In genomic region chr10:75860746-75861145, GRCm38 (mm10) we compare ENCODE assay signal across 9 mouse cellular contexts. TPM values are rescaled to one million over a fixed set of nuclear protein-coding genes. Genes with fewer than 3 reads are reported as not detected.
A peak's percentile ranks its signal among the peaks of the same experiment; 100 is the strongest.
DNase-seq lines count a peak whose midpoint lies in the region; ATAC-seq and TF ChIP-seq lines count a peak whose summit lies in the region.
"Had no signal": no experiment of that assay in that cellular context is flagged by ENCODE, and none has a peak within 500 bp of the region (broad histone marks: within the 10 kb centered on the region; RNA-seq: fewer than 3 reads in every experiment).

No protein-coding gene starts in this region.

- H3K27me3 ChIP-seq in intestine, embryonic 14.5 days (replicated peaks; ENCODE audit: control insufficient read depth, insufficient read depth, low read length): no peaks in the 10 kb centered on the region
- H3K27me3 ChIP-seq in intestine, postnatal 0 days (replicated peaks; ENCODE audit: control insufficient read depth, insufficient read depth, low read length): no peaks in the 10 kb centered on the region
- no peaks in the 10 kb centered on the region for H3K27me3 ChIP-seq in forebrain, embryonic 16.5 days (replicated peaks; ENCODE audit: control insufficient read depth, insufficient read depth, low read length)
- no peaks in the 10 kb centered on the region for H3K27me3 ChIP-seq in limb, embryonic 10.5 days (ENCODE audit: low read depth, poor library complexity, severe bottlenecking)
- no peaks in the 10 kb centered on the region for H3K27me3 ChIP-seq in stomach, embryonic 14.5 days (ENCODE audit: control insufficient read depth, insufficient read depth, low read length)

- no peaks in the 10 kb centered on the region for H3K9me3 ChIP-seq in intestine, embryonic 14.5 days (ENCODE audit: control insufficient read depth, low read length)
- no peaks in the 10 kb centered on the region for H3K9me3 ChIP-seq in intestine, postnatal 0 days (ENCODE audit: control insufficient read depth)
- no peaks in the 10 kb centered on the region for H3K9me3 ChIP-seq in forebrain, embryonic 16.5 days (ENCODE audit: control insufficient read depth, low read length)
- H3K9me3 ChIP-seq in limb, embryonic 10.5 days (replicated peaks): no peaks in the 10 kb centered on the region
- no peaks in the 10 kb centered on the region for H3K9me3 ChIP-seq in stomach, embryonic 14.5 days (ENCODE audit: control insufficient read depth, low read depth, low read length)

- H3K4me3 ChIP-seq in intestine, embryonic 14.5 days (ENCODE audit: low read depth, low read length): peak overlapping the region; percentile 65; the same call in 1 of the 2 replicates
- no peak overlapping the region for H3K4me3 ChIP-seq in intestine, postnatal 0 days (ENCODE audit: low read depth, low read length)
- H3K4me3 ChIP-seq in forebrain, embryonic 16.5 days (replicated peaks; ENCODE audit: low read length): peak overlapping the region; percentile 85; the same call in 1 of the 2 replicates
- peak overlapping the region; percentile 87 for H3K4me3 ChIP-seq in limb, embryonic 10.5 days
- 0 out of 2 replicates have a peak overlapping the region, but pooled peaks have one; percentile 63 for H3K4me3 ChIP-seq in stomach, embryonic 14.5 days (ENCODE audit: low read depth, low read length)

- peak overlapping the region; percentile 96 for H3K27ac ChIP-seq in intestine, embryonic 14.5 days (ENCODE audit: low read depth)
- no peak overlapping the region for H3K27ac ChIP-seq in intestine, postnatal 0 days (ENCODE audit: low read depth, low read length)
- peak overlapping the region; percentile 90 for H3K27ac ChIP-seq in forebrain, embryonic 16.5 days (ENCODE audit: low read length)
- H3K27ac ChIP-seq in limb, embryonic 10.5 days: peak overlapping the region; percentile 99
- peak overlapping the region; percentile 95 for H3K27ac ChIP-seq in stomach, embryonic 14.5 days (ENCODE audit: low read length)

- H3K4me2 ChIP-seq in intestine, embryonic 14.5 days (ENCODE audit: low read length): peak overlapping the region; percentile 88; the same call in 1 of the 2 replicates
- no peak overlapping the region for H3K4me2 ChIP-seq in intestine, postnatal 0 days (replicated peaks; ENCODE audit: low read depth)
- H3K4me2 ChIP-seq in forebrain, embryonic 16.5 days (ENCODE audit: low read length): peak overlapping the region; percentile 81
- peak overlapping the region; percentile 71 for H3K4me2 ChIP-seq in stomach, embryonic 14.5 days (replicated peaks; ENCODE audit: low read depth, low read length)

- WGBS in intestine, embryonic 14.5 days: 45% methylated on average over 7 of the region's 7 CpGs
- WGBS in intestine, postnatal 0 days: 46% methylated on average over 7 of the region's 7 CpGs
- 20% methylated on average over 7 of the region's 7 CpGs for WGBS in forebrain, embryonic 16.5 days
- WGBS in limb, embryonic 10.5 days: 37% methylated on average over 7 of the region's 7 CpGs
- WGBS in stomach, embryonic 14.5 days: 43% methylated on average over 7 of the region's 7 CpGs

- H3K36me3 ChIP-seq in intestine, embryonic 14.5 days (ENCODE audit: control insufficient read depth, insufficient read depth, low read length): peaks cover 20% of the 10 kb centered on the region
- H3K36me3 ChIP-seq in intestine, postnatal 0 days (ENCODE audit: control insufficient read depth, insufficient read depth): peaks cover 7% of the 10 kb centered on the region; the same call in 1 of the 2 replicates
- 0 out of 2 replicates have a peak, but pooled peaks cover 2% of the 10 kb centered on the region for H3K36me3 ChIP-seq in forebrain, embryonic 16.5 days (ENCODE audit: control insufficient read depth, insufficient read depth)
- peaks cover 32% of the 10 kb centered on the region for H3K36me3 ChIP-seq in limb, embryonic 10.5 days
- H3K36me3 ChIP-seq in stomach, embryonic 14.5 days (ENCODE audit: control insufficient read depth, insufficient read depth, low read length): peaks cover 17% of the 10 kb centered on the region; the same call in 1 of the 2 replicates

- H3K9ac ChIP-seq in intestine, embryonic 14.5 days (ENCODE audit: low read length): no peak overlapping the region
- no peak overlapping the region for H3K9ac ChIP-seq in intestine, postnatal 0 days (ENCODE audit: low read depth, low read length)
- H3K9ac ChIP-seq in forebrain, embryonic 16.5 days (replicated peaks; ENCODE audit: low read depth, low read length): peak overlapping the region; percentile 92; the same call in 1 of the 2 replicates
- H3K9ac ChIP-seq in stomach, embryonic 14.5 days (replicated peaks; ENCODE audit: low read depth, low read length): no peak overlapping the region

- peaks cover 17% of the 10 kb centered on the region for H3K4me1 ChIP-seq in intestine, embryonic 14.5 days (replicated peaks; ENCODE audit: control insufficient read depth, insufficient read depth, low read length)
- H3K4me1 ChIP-seq in intestine, postnatal 0 days (replicated peaks; ENCODE audit: control insufficient read depth, insufficient read depth, low read length): peaks cover 2% of the 10 kb centered on the region; the same call in 1 of the 2 replicates
- H3K4me1 ChIP-seq in forebrain, embryonic 16.5 days (replicated peaks; ENCODE audit: control insufficient read depth, insufficient read depth, low read length): peaks cover 23% of the 10 kb centered on the region
- peaks cover 25% of the 10 kb centered on the region for H3K4me1 ChIP-seq in limb, embryonic 10.5 days
- peaks cover 10% of the 10 kb centered on the region; the same call in 1 of the 2 replicates for H3K4me1 ChIP-seq in stomach, embryonic 14.5 days (ENCODE audit: control insufficient read depth, insufficient read depth, low read length)

- TF ChIP-seq CTCF in intestine, postnatal 0 days (IDR thresholded peaks at IDR 0.05; ENCODE audit: low read depth): no peak

- no peak for DNase-seq in intestine, embryonic 14.5 days (ENCODE audit: low spot score)
- peak; percentile 65 for DNase-seq in MN1 (ENCODE audit: low spot score)
- DNase-seq in limb, embryonic 10.5 days (ENCODE audit: low spot score): no peak
- no peak for DNase-seq in adrenal gland, postnatal 4 days (ENCODE audit: low spot score in 2 of 2)

- no peak for ATAC-seq in intestine, embryonic 14.5 days (replicated peaks; ENCODE audit: low FRiP score, low TSS enrichment, low read depth)
- no peak for ATAC-seq in intestine, postnatal 0 days
- ATAC-seq in forebrain, embryonic 16.5 days: no peak
- no peak for ATAC-seq in stomach, embryonic 14.5 days (ENCODE audit: insufficient number of reproducible peaks, insufficient read depth, low FRiP score, low read depth)
- ATAC-seq in CD4-positive, CD25-positive, alpha-beta regulatory T cell, adult 4 months: no peak

RNA-seq across cellular contexts. Expression of gene Mif, which starts 0.7 kb away (rescaled TPM):
- 3,019 and 3,193 TPM in 2 replicates for polyA plus RNA-seq in intestine, embryonic 14.5 days (2014; fragmentation: Nextera tagmentation; extraction: Ambion mirVana)
- polyA plus RNA-seq in intestine, postnatal 0 days (2015; fragmentation: Nextera tagmentation; extraction: Ambion mirVana): 489 and 529 TPM in 2 replicates
- 1,679 and 1,753 TPM in 2 replicates for polyA plus RNA-seq in forebrain, embryonic 16.5 days (2015; fragmentation: Nextera tagmentation; extraction: Ambion mirVana)
- polyA plus RNA-seq in limb, embryonic 10.5 days (2016; fragmentation: Nextera tagmentation; extraction: Ambion mirVana): 3,225 and 4,131 TPM in 2 replicates
- polyA plus RNA-seq in stomach, embryonic 14.5 days (2014; fragmentation: Nextera tagmentation; extraction: Ambion mirVana): 1,950 and 2,198 TPM in 2 replicates
- 100 to 1,000 TPM; 486 to 555 TPM for polyA plus RNA-seq in CD4-positive, CD25-positive, alpha-beta regulatory T cell, adult 4 months (2017; shearing (Covaris generic))
- total RNA-seq in adrenal gland, postnatal 4 days (2021): 100 to 1,000 TPM; 294 to 301 TPM

RNA-seq across cellular contexts. Expression of gene Gstt2, which starts 23.5 kb away (rescaled TPM):
- polyA plus RNA-seq in intestine, embryonic 14.5 days (2014; fragmentation: Nextera tagmentation; extraction: Ambion mirVana): 39.6 and 41.3 TPM in 2 replicates
- 74.4 and 81.5 TPM in 2 replicates for polyA plus RNA-seq in intestine, postnatal 0 days (2015; fragmentation: Nextera tagmentation; extraction: Ambion mirVana)
- polyA plus RNA-seq in forebrain, embryonic 16.5 days (2015; fragmentation: Nextera tagmentation; extraction: Ambion mirVana): 4.0 and 4.2 TPM in 2 replicates
- 4.9 and 6.5 TPM in 2 replicates for polyA plus RNA-seq in limb, embryonic 10.5 days (2016; fragmentation: Nextera tagmentation; extraction: Ambion mirVana)
- 43.5 and 47.4 TPM in 2 replicates for polyA plus RNA-seq in stomach, embryonic 14.5 days (2014; fragmentation: Nextera tagmentation; extraction: Ambion mirVana)
- 10 to 100 TPM; 47.5 to 54.8 TPM for polyA plus RNA-seq in CD4-positive, CD25-positive, alpha-beta regulatory T cell, adult 4 months (2017; shearing (Covaris generic))
- 10 to 100 TPM; 33.0 to 41.5 TPM for total RNA-seq in adrenal gland, postnatal 4 days (2021)

RNA-seq across cellular contexts. Expression of gene Derl3, which starts 32.5 kb away (rescaled TPM):
- polyA plus RNA-seq in intestine, embryonic 14.5 days (2014; fragmentation: Nextera tagmentation; extraction: Ambion mirVana): 2.2 and 2.6 TPM in 2 replicates
- polyA plus RNA-seq in intestine, postnatal 0 days (2015; fragmentation: Nextera tagmentation; extraction: Ambion mirVana): 2.8 and 3.7 TPM in 2 replicates
- 2.0 and 3.3 TPM in 2 replicates for polyA plus RNA-seq in forebrain, embryonic 16.5 days (2015; fragmentation: Nextera tagmentation; extraction: Ambion mirVana)
- 3.1 and 3.8 TPM in 2 replicates for polyA plus RNA-seq in limb, embryonic 10.5 days (2016; fragmentation: Nextera tagmentation; extraction: Ambion mirVana)
- polyA plus RNA-seq in stomach, embryonic 14.5 days (2014; fragmentation: Nextera tagmentation; extraction: Ambion mirVana): 2.3 and 3.3 TPM in 2 replicates
- polyA plus RNA-seq in CD4-positive, CD25-positive, alpha-beta regulatory T cell, adult 4 months (2017; shearing (Covaris generic)): 1 to 10 TPM; 1.0 to 2.8 TPM
- 1 to 10 TPM; 3.0 to 6.0 TPM for total RNA-seq in adrenal gland, postnatal 4 days (2021)

RNA-seq across cellular contexts. Expression of gene Gstt4, which starts 38.4 kb away (rescaled TPM):
- not detected in 2 replicates for polyA plus RNA-seq in intestine, embryonic 14.5 days (2014; fragmentation: Nextera tagmentation; extraction: Ambion mirVana)
- not detected in 2 replicates for polyA plus RNA-seq in intestine, postnatal 0 days (2015; fragmentation: Nextera tagmentation; extraction: Ambion mirVana)
- polyA plus RNA-seq in forebrain, embryonic 16.5 days (2015; fragmentation: Nextera tagmentation; extraction: Ambion mirVana): not detected in 2 replicates
- polyA plus RNA-seq in limb, embryonic 10.5 days (2016; fragmentation: Nextera tagmentation; extraction: Ambion mirVana): not detected in 2 replicates
- not detected in 2 replicates for polyA plus RNA-seq in stomach, embryonic 14.5 days (2014; fragmentation: Nextera tagmentation; extraction: Ambion mirVana)
- polyA plus RNA-seq in CD4-positive, CD25-positive, alpha-beta regulatory T cell, adult 4 months (2017; shearing (Covaris generic)): not detected
- not detected for total RNA-seq in adrenal gland, postnatal 4 days (2021)
- total RNA-seq: heart, postnatal 36 days had no signal
